Mouse (Mus musculus): Measurements from ENCODE around the gene Actn4.

- no peak for TF ChIP-seq ZC3H11A (IDR thresholded peaks at IDR 0.05; ENCODE audit: borderline replicate concordance, low read depth, low read length)
- no peak for TF ChIP-seq MAFK (IDR thresholded peaks at IDR 0.05; ENCODE audit: insufficient read depth, low read depth, low read length)
Observed at GRCm38 (mm10) chr7:28847273-28847672, 114.9 kb downstream of the Actn4 start.
